Mouse (Mus musculus): ENCODE measurements around the gene Klhl22.

Gene Klhl22

DNA sequence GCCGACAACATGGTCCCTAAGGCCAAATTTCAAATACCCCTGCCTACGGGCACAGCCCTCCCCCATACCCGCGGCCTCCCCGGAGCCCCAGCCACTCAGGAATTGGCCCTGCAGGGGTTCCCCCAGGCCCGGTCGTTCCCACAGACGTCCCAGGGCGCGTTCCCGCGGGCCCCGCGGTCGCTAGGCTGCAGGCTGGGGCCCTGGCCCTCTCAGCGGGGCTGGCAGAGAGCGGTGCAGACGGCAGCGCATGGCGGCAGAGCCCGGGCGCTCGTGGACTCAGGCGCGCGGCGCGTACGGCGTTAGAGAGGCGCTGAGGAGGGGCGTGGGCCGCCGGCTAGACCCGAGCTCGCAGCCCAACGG, 73.9 kb downstream of the Klhl22 start:
- in situ Hi-C loops (cut with MboI, MseI), result no loop called here

DNA sequence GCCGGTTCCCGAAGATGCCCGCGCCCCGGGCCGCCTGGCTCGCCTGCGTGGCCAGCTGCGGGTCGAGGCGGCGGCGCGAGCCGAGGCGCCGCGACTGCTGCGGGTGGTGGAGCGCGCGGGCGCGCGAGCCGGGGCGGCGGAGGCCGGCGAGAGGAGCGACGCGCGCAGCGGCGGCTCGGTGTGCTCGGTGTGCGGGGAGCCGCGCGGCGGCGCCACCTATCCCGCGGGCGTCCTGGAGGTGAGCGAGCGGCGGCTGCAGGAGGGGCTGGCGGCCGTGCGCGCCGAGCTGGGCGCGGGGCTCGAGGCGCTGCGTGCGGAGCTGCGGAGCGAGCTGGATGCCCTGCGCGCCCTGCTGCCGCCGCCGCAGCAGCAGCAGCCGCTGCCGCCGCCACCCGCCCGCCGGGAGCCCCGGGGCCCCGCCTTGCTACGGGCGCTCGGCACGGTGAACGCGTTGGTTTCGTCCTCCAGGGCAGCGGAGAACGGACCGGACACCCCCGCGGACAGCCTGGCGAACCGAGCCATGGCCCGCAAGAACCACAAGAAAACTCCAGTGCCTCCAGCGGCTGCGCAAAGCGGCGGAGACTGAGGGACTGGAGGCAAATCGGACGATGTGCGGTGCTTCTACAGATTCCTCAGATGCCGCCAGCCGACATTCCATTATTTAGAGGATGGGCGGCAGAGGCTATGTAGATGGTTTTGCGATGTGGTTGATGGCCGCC, 74.4 kb downstream of the Klhl22 start:
- in situ Hi-C loops (cut with MboI, MseI), result no loop called here

DNA sequence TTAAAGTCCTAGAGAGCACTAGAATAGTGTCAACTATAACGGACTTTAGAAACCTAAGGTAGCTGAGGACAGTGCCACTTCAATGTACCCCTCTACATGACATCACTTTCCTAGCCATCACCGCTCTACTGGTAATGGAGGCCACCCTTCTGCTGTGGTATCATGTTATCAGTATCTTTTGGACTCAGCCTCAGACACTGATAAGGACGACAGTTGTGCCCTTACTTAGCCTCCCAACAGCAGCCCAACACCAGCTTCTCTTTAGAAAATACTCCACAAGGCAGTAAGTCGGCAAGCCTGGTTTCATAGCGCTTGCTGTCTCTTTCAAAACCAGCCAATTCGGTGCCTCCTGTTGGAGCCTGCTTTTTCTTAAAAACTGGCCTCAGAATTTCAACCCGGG, 75.1 kb downstream of the Klhl22 start:
- in situ Hi-C loops (cut with MboI, MseI), result no loop called here

DNA sequence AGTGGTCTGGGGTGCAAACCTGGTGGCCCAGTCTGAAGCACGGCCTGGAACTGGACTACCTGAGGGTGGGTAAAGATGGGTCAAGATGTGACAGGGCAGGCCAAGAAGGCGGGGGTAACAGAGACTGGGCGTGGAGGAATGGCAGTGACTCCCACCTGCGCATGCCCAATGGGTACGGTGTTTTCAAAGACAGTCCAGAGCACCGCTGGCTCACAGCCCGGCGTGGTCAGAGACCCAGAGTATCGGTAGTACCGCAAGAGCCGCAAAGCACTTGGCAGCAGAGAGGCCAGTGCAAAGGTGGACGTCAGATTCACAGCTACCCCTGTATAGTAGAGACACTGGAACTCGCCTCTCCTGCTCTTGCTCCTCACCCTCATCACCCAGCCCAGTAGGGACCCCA, 76.1 kb downstream of the Klhl22 start:
- in situ Hi-C loops (cut with MboI, MseI), result no loop called here

DNA sequence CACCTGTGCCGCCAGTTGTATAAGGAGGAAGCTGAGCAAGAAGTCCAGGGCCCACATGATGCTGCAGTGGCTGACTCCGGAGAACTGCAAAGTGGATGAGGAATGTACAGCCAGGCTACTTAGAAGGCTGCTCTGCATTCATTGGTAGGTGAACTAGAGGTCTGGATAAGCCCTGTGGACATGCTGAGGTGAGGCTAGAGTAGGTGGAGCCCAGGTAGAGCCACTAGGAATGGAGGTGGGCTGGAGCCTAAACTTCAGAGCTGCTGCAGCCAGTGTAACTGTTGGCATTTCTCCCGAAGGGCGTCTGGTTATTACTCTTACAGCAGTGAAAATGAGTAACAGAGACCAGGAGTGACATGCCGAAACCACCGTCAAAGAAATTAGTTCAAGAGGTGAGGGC, 78.6 kb downstream of the Klhl22 start, which contains the start of gene Car15:
Gene Car15 (minus strand): TSS at position 314 of the 400 bp plus-strand sequence.
- in situ Hi-C loops (cut with MboI, MseI), result no loop called here

DNA sequence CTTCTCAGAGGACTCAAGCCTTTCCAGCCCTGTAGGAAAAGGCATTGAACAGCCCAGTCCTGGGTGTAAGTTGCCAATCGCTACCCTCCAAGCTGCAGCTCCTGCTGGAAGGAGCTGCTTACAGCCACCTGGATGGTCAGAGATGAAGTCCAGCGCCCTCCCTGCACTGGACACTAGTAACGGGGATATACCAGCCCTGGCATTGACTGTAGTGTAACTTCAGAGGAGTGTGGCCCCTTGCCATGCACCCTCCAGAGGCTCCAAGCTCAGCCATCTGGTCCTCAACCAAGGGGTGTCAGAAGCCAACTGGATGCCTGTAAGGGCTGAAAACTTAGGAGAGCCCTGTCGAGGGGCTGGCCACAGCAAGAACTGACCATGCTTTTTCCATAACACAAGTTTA, 80.6 kb downstream of the Klhl22 start:
- in situ Hi-C loops (cut with MboI, MseI), result no loop called here

DNA sequence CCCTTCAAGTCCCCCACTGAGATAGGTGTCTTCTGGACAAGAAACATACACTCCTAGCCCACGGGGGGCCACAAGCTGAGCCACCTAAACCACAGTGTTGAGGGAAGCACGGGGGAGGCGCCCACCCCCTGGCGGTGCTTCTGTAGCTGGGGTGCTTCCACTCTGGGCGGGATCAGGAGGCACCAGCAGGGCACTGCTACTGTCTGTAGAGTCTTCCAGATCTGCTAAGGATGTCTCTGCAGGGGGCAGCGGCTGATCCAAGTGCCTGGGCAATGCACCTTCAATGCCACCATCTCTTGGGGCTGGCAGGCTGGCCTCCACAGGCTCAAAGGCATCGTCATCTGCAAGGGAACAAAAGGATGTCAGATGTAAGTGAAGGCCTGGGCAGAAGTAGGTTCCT, 83.0 kb downstream of the Klhl22 start:
- in situ Hi-C loops (cut with MboI, MseI), result no loop called here

All from T-helper 2 cell (primary cell).